Mouse (Mus musculus) C2C12 (cell line): ENCODE measurements around the gene Plekhg3.

Source experiments
- CTCF ChIP-seq: IDR thresholded peaks from one replicate; pipeline ENCODE4 v1.5.1; 2011; ENCODE audit not compliant: control insufficient read depth, insufficient read depth, insufficient read length
- FOSL1 ChIP-seq: IDR thresholded peaks from one replicate; pipeline ENCODE4 v1.8.0; 2011; ENCODE audit warnings: mild to moderate bottlenecking, low read length; ENCODE audit not compliant: poor library complexity, insufficient read depth, severe bottlenecking
- MAX ChIP-seq: IDR thresholded peaks from one replicate; pipeline ENCODE4 v1.6.1; 2011; ENCODE audit warnings: mild to moderate bottlenecking, control low read depth
- MYOD1 ChIP-seq: IDR thresholded peaks from one replicate; pipeline ENCODE4 v1.6.1; 2011; ENCODE audit warnings: low read depth; ENCODE audit not compliant: control insufficient read depth, insufficient read length
- MYOG ChIP-seq: IDR thresholded peaks from one replicate; pipeline ENCODE4 v1.6.1; 2011; ENCODE audit not compliant: control insufficient read depth, insufficient read length; ENCODE audit errors: extremely low read depth
- USF1 ChIP-seq: IDR thresholded peaks from one replicate; pipeline ENCODE4 v1.6.1; 2011; ENCODE audit warnings: low read depth, mild to moderate bottlenecking, control low read depth, moderate library complexity

DNA sequence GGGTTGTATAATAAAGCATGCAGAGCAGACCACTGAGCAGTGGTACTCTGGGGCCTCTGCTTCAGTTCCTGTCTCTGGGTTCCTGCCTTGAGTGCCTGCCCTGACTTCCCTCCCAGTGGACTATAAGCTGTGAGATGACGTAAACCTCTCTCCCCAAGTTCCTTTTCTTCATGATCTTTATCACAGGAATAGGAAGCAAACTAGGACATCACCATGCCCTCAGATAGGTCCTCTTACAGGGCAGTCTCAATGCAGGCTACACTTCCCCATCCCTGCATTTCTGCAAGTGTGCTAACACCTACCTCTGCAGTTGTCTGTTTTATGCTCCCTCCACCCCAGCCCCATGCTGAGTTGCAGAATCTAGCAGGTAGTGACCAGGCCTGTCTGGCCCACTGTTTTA is 39.9 kb upstream of the Plekhg3 start:
- no peak for TF ChIP-seq CTCF
- TF ChIP-seq MYOD1: no peak
- no peak for TF ChIP-seq MAX
- no peak for TF ChIP-seq USF1
- no peak for TF ChIP-seq FOSL1
- no peak for TF ChIP-seq MYOG
